Comparison of ENCODE assay signal across 19 mouse cellular contexts in genomic region chr3:33089470-33089869, GRCm38 (mm10). TPM values are rescaled to one million over a fixed set of nuclear protein-coding genes. Genes with fewer than 3 reads are reported as not detected.
DNase-seq lines count a peak whose midpoint lies in the region; ATAC-seq and TF ChIP-seq lines count a peak whose summit lies in the region.
"Had no signal": no experiment of that assay in that cellular context is flagged by ENCODE, and none has a peak within 500 bp of the region (broad histone marks: within the 10 kb centered on the region; RNA-seq: fewer than 3 reads in every experiment).

No protein-coding gene starts in this region.

- no peak for TF ChIP-seq CTCF in lung, adult 2 months (IDR thresholded peaks at IDR 0.05; ENCODE audit: insufficient read depth, low read length)

- no peaks in the 10 kb centered on the region for H3K9me3 ChIP-seq in midbrain, embryonic 10.5 days (replicated peaks)
- no peaks in the 10 kb centered on the region for H3K9me3 ChIP-seq in midbrain, embryonic 14.5 days (ENCODE audit: control insufficient read depth, low read length)
- no peaks in the 10 kb centered on the region for H3K9me3 ChIP-seq in forebrain, embryonic 14.5 days (replicated peaks; ENCODE audit: control insufficient read depth, low read length)
- H3K9me3 ChIP-seq in hindbrain, embryonic 16.5 days (ENCODE audit: control insufficient read depth, low read length): no peaks in the 10 kb centered on the region
- H3K9me3 ChIP-seq in neural tube, embryonic 15.5 days (replicated peaks): no peaks in the 10 kb centered on the region
- H3K9me3 ChIP-seq: heart, embryonic 13.5 days; stomach, embryonic 15.5 days had no signal

- H3K9ac ChIP-seq in midbrain, embryonic 14.5 days (replicated peaks; ENCODE audit: low read length): no peak overlapping the region
- no peak overlapping the region for H3K9ac ChIP-seq in forebrain, embryonic 14.5 days (ENCODE audit: low read length)
- no peak overlapping the region for H3K9ac ChIP-seq in hindbrain, embryonic 16.5 days (ENCODE audit: low read depth, low read length)
- H3K9ac ChIP-seq in neural tube, embryonic 15.5 days (replicated peaks): no peak overlapping the region
- H3K9ac ChIP-seq: heart, embryonic 13.5 days; liver, postnatal 0 days; stomach, embryonic 15.5 days had no signal

- no peaks in the 10 kb centered on the region for H3K27me3 ChIP-seq in midbrain, embryonic 10.5 days (ENCODE audit: low read depth, poor library complexity, severe bottlenecking)
- no peaks in the 10 kb centered on the region for H3K27me3 ChIP-seq in midbrain, embryonic 14.5 days (ENCODE audit: control insufficient read depth, insufficient read depth, low read length)
- H3K27me3 ChIP-seq in forebrain, embryonic 14.5 days (replicated peaks; ENCODE audit: control insufficient read depth, insufficient read depth, low read length): no peaks in the 10 kb centered on the region
- no peaks in the 10 kb centered on the region for H3K27me3 ChIP-seq in hindbrain, embryonic 16.5 days (replicated peaks; ENCODE audit: control insufficient read depth, insufficient read depth, low read length)
- H3K27me3 ChIP-seq in neural tube, embryonic 15.5 days (replicated peaks): no peaks in the 10 kb centered on the region
- H3K27me3 ChIP-seq: heart, embryonic 13.5 days; stomach, embryonic 15.5 days had no signal

- no peak overlapping the region for H3K4me2 ChIP-seq in midbrain, embryonic 14.5 days (ENCODE audit: low read length)
- peak overlapping the region; percentile 40 for H3K4me2 ChIP-seq in forebrain, embryonic 14.5 days (ENCODE audit: low read length)
- H3K4me2 ChIP-seq in hindbrain, embryonic 16.5 days (ENCODE audit: low read length): peak overlapping the region; percentile 52
- H3K4me2 ChIP-seq in neural tube, embryonic 15.5 days: peak overlapping the region; percentile 42
- H3K4me2 ChIP-seq: stomach, embryonic 15.5 days had no signal

- H3K4me1 ChIP-seq in midbrain, embryonic 10.5 days: peaks cover 37% of the 10 kb centered on the region
- peaks cover 5% of the 10 kb centered on the region for H3K4me1 ChIP-seq in midbrain, embryonic 14.5 days (ENCODE audit: control insufficient read depth, insufficient read depth, low read length)
- peaks cover 3% of the 10 kb centered on the region; the same call in 1 of the 2 replicates for H3K4me1 ChIP-seq in forebrain, embryonic 14.5 days (ENCODE audit: control insufficient read depth, insufficient read depth, low read length)
- H3K4me1 ChIP-seq in hindbrain, embryonic 16.5 days (ENCODE audit: control insufficient read depth, insufficient read depth, low read depth, low read length): peaks cover 3% of the 10 kb centered on the region
- peaks cover 12% of the 10 kb centered on the region for H3K4me1 ChIP-seq in neural tube, embryonic 15.5 days
- H3K4me1 ChIP-seq in lung, adult 2 months (ENCODE audit: control insufficient read depth, insufficient read depth, low read length): no peaks in the 10 kb centered on the region
- H3K4me1 ChIP-seq: heart, embryonic 13.5 days; stomach, embryonic 15.5 days had no signal

- H3K27ac ChIP-seq in midbrain, embryonic 10.5 days (replicated peaks): peak overlapping the region; percentile 77
- no peak overlapping the region for H3K27ac ChIP-seq in midbrain, embryonic 14.5 days (replicated peaks; ENCODE audit: low read depth, low read length)
- no peak overlapping the region for H3K27ac ChIP-seq in forebrain, embryonic 14.5 days (ENCODE audit: low read depth, low read length)
- no peak overlapping the region for H3K27ac ChIP-seq in hindbrain, embryonic 16.5 days (ENCODE audit: low read depth, low read length)
- H3K27ac ChIP-seq in neural tube, embryonic 15.5 days (replicated peaks): no peak overlapping the region
- H3K27ac ChIP-seq: heart, embryonic 13.5 days; macrophage; stomach, embryonic 15.5 days had no signal

- DNase-seq in midbrain, embryonic 10.5 days (ENCODE audit: low spot score): no peak
- DNase-seq in midbrain, embryonic 14.5 days: no peak
- no peak for DNase-seq in forebrain, embryonic 14.5 days (ENCODE audit: low spot score)
- DNase-seq in lung, adult 2 months: no peak
- no peak for DNase-seq in thymus, postnatal 25 days
- DNase-seq: cerebellum, adult 11-12 months; gastrocnemius, postnatal 36 days; kidney, postnatal 10 days; liver, postnatal 0 days; thymus, postnatal 14 days had no signal

- no peaks in the 10 kb centered on the region for H3K36me3 ChIP-seq in midbrain, embryonic 10.5 days
- H3K36me3 ChIP-seq in midbrain, embryonic 14.5 days (ENCODE audit: control insufficient read depth, insufficient read depth, low read length): no peaks in the 10 kb centered on the region
- no peaks in the 10 kb centered on the region for H3K36me3 ChIP-seq in forebrain, embryonic 14.5 days (ENCODE audit: control insufficient read depth, insufficient read depth, low read length)
- H3K36me3 ChIP-seq in hindbrain, embryonic 16.5 days (ENCODE audit: control insufficient read depth, insufficient read depth, low read length): no peaks in the 10 kb centered on the region
- no peaks in the 10 kb centered on the region for H3K36me3 ChIP-seq in neural tube, embryonic 15.5 days
- H3K36me3 ChIP-seq: heart, embryonic 13.5 days; stomach, embryonic 15.5 days had no signal

- ATAC-seq in midbrain, embryonic 14.5 days (ENCODE audit: low FRiP score, low TSS enrichment): no peak
- ATAC-seq in forebrain, embryonic 14.5 days: peak; percentile 49
- ATAC-seq in hindbrain, embryonic 16.5 days: no peak
- ATAC-seq in neural tube, embryonic 15.5 days (ENCODE audit: low FRiP score): no peak
- ATAC-seq in monocyte, adult 5-6 weeks (replicated peaks; ENCODE audit: insufficient number of reproducible peaks, low FRiP score, low TSS enrichment, poor library complexity, severe bottlenecking): no peak
- ATAC-seq: liver, postnatal 0 days had no signal

- 34% methylated on average over 2 of the region's 2 CpGs for WGBS in midbrain, embryonic 10.5 days
- 33% methylated on average over 2 of the region's 2 CpGs for WGBS in midbrain, embryonic 14.5 days
- WGBS in forebrain, embryonic 14.5 days: 27% methylated on average over 2 of the region's 2 CpGs
- WGBS in hindbrain, embryonic 16.5 days: 25% methylated on average over 2 of the region's 2 CpGs
- 48% methylated on average over 2 of the region's 2 CpGs for WGBS in neural tube, embryonic 15.5 days
- WGBS in lung, adult 2 months: 56% methylated on average over 2 of the region's 2 CpGs

- no peak for TF ChIP-seq POLR2A in lung, adult 2 months (IDR thresholded peaks at IDR 0.05; ENCODE audit: borderline replicate concordance, extremely low read depth, low read depth, low read length)

- H3K4me3 ChIP-seq in midbrain, embryonic 10.5 days: no peak overlapping the region
- no peak overlapping the region for H3K4me3 ChIP-seq in midbrain, embryonic 14.5 days (replicated peaks; ENCODE audit: low read depth, low read length)
- H3K4me3 ChIP-seq in forebrain, embryonic 14.5 days (ENCODE audit: low read depth, low read length): peak overlapping the region; percentile 0; the same call in 1 of the 2 replicates
- no peak overlapping the region for H3K4me3 ChIP-seq in hindbrain, embryonic 16.5 days (ENCODE audit: low read length)
- H3K4me3 ChIP-seq in neural tube, embryonic 15.5 days (replicated peaks): no peak overlapping the region
- no peak overlapping the region for H3K4me3 ChIP-seq in lung, adult 2 months (replicated peaks; ENCODE audit: extremely low read depth, low read depth, low read length)
- H3K4me3 ChIP-seq: myocyte; stomach, embryonic 15.5 days had no signal

RNA-seq across cellular contexts. Expression of gene Pex5l, which starts 53.6 kb away (rescaled TPM):
- 0.77 and 1.4 TPM in 2 replicates for polyA plus RNA-seq in midbrain, embryonic 10.5 days (2016; fragmentation: Nextera tagmentation; extraction: Ambion mirVana)
- 2.7 and 3.9 TPM in 2 replicates for polyA plus RNA-seq in midbrain, embryonic 14.5 days (2014; fragmentation: Nextera tagmentation; extraction: Ambion mirVana)
- polyA plus RNA-seq in forebrain, embryonic 14.5 days (2014; fragmentation: Nextera tagmentation; extraction: Ambion mirVana): 1.0 and 1.1 TPM in 2 replicates
- 3.5 and 5.5 TPM in 2 replicates for polyA plus RNA-seq in hindbrain, embryonic 16.5 days (2015; fragmentation: Nextera tagmentation; extraction: Ambion mirVana)
- 3.5 and 4.5 TPM in 2 replicates for polyA plus RNA-seq in neural tube, embryonic 15.5 days (2015; fragmentation: Nextera tagmentation; extraction: Ambion mirVana)
- 0.26 and 0.60 TPM in 2 replicates for polyA plus RNA-seq in lung, adult 2 months (2012; rRNA removed)
- not detected in 3 replicates for total RNA-seq in monocyte, adult 5-6 weeks (2017)
- total RNA-seq: common myeloid progenitor, adult 5-6 weeks; MEL had no signal
- polyA plus RNA-seq: heart, embryonic 13.5 days; liver, postnatal 0 days; macrophage had no signal
